Mouse (Mus musculus): ENCODE measurements around the gene Sytl3.
"Not testable (repeated sequence)": the region's sequence is repeated elsewhere in the genome, so short reads cannot be mapped to it uniquely, and the experiment has no call there.

GRCm38 (mm10) chr17:6644210-6644609 is 14.7 kb upstream of the Sytl3 start:
- TF ChIP-seq CTCF (IDR thresholded peaks at IDR 0.05; ENCODE audit: control insufficient read depth, insufficient read depth, insufficient replicate concordance, low read depth, low read length); POLR2A (IDR thresholded peaks at IDR 0.05; ENCODE audit: control insufficient read depth, low read depth, low read length): not testable (repeated sequence)
